Mouse (Mus musculus): ENCODE data around the gene Maml2.

Gene Maml2

GRCm38 (mm10) chr9:13525561-13526255 lies 228.0 kb downstream of the Maml2 start:
- DNase-seq (ENCODE audit: low read depth, low spot score) = no peak

- DNase-seq (ENCODE audit: low read depth, low spot score) = no peak
These were observed 232.8 kb downstream of the Maml2 start for GRCm38 (mm10) chr9:13530575-13530974.

- no peak for DNase-seq (ENCODE audit: low read depth, low spot score)
These were observed 235.4 kb downstream of the Maml2 start for GRCm38 (mm10) chr9:13533076-13533707.

GRCm38 (mm10) chr9:13535803-13536202 lies 238.0 kb downstream of the Maml2 start:
- DNase-seq (ENCODE audit: low read depth, low spot score) = no peak

- DNase-seq (ENCODE audit: low read depth, low spot score) = no peak
These were observed 238.9 kb downstream of the Maml2 start for GRCm38 (mm10) chr9:13536419-13537261.

GRCm38 (mm10) chr9:13538200-13538599 lies 240.4 kb downstream of the Maml2 start:
- no peak for DNase-seq (ENCODE audit: low read depth, low spot score)

- no peak for DNase-seq (ENCODE audit: low read depth, low spot score)
These were observed 241.8 kb downstream of the Maml2 start for GRCm38 (mm10) chr9:13539535-13539934.

- DNase-seq (ENCODE audit: low read depth, low spot score) = no peak
These were observed 242.5 kb downstream of the Maml2 start for GRCm38 (mm10) chr9:13540227-13540626.

GRCm38 (mm10) chr9:13540781-13541180 lies 243.0 kb downstream of the Maml2 start:
- DNase-seq (ENCODE audit: low read depth, low spot score) = no peak

GRCm38 (mm10) chr9:13543167-13543566 lies 245.4 kb downstream of the Maml2 start:
- no peak for DNase-seq (ENCODE audit: low read depth, low spot score)

GRCm38 (mm10) chr9:13544133-13544532 lies 246.4 kb downstream of the Maml2 start:
- DNase-seq (ENCODE audit: low read depth, low spot score) = no peak

GRCm38 (mm10) chr9:13545726-13546125 lies 248.0 kb downstream of the Maml2 start:
- DNase-seq (ENCODE audit: low read depth, low spot score) = no peak

GRCm38 (mm10) chr9:13549911-13550310 lies 252.2 kb downstream of the Maml2 start:
- no peak for DNase-seq (ENCODE audit: low read depth, low spot score)

- no peak for DNase-seq (ENCODE audit: low read depth, low spot score)
These were observed 254.8 kb downstream of the Maml2 start for GRCm38 (mm10) chr9:13552380-13553052.

- DNase-seq (ENCODE audit: low read depth, low spot score) = no peak
These were observed 257.0 kb downstream of the Maml2 start for GRCm38 (mm10) chr9:13554773-13555172.

- DNase-seq (ENCODE audit: low read depth, low spot score) = no peak
These were observed 258.3 kb downstream of the Maml2 start for GRCm38 (mm10) chr9:13555973-13556481.

GRCm38 (mm10) chr9:13556696-13557095 lies 258.9 kb downstream of the Maml2 start:
- DNase-seq (ENCODE audit: low read depth, low spot score) = no peak

- DNase-seq (ENCODE audit: low read depth, low spot score) = no peak
These were observed 261.1 kb downstream of the Maml2 start for GRCm38 (mm10) chr9:13558811-13559372.

GRCm38 (mm10) chr9:13560651-13561050 lies 262.9 kb downstream of the Maml2 start:
- DNase-seq (ENCODE audit: low read depth, low spot score) = peak; percentile 35

GRCm38 (mm10) chr9:13561335-13561734 lies 263.6 kb downstream of the Maml2 start:
- DNase-seq (ENCODE audit: low read depth, low spot score) = no peak
